Mouse (Mus musculus) lung, embryonic 16.5 days (tissue): ENCODE measurements around the gene Sap30bp. TPM values are rescaled to one million over a fixed set of nuclear protein-coding genes. Genes with fewer than 3 reads are reported as not detected.

Experiments
- ATAC-seq: fragments of 200-750 bp; cut with Nextera tagmentation; 2 replicates; pipeline ENCODE4 v1.8.0; 2017; ENCODE audit warnings: low read depth, mild to moderate bottlenecking, moderate library complexity
- H3K27ac ChIP-seq: fragments of 300-500 bp; sonication (generic); 2 replicates; pipeline ENCODE4 v1.5.1; 2014; ENCODE audit warnings: mild to moderate bottlenecking, control low read depth, low read length
- H3K27me3 ChIP-seq: fragments of 300-500 bp; sonication (generic); 2 replicates; pipeline ENCODE4 v1.6.1; 2014; ENCODE audit warnings: low read depth, low read length, mixed read lengths; ENCODE audit not compliant: control insufficient read depth, insufficient read depth
- H3K36me3 ChIP-seq: fragments of 300-500 bp; sonication (generic); 2 replicates; pipeline ENCODE4 v1.6.1; 2014; ENCODE audit warnings: low read length; ENCODE audit not compliant: control insufficient read depth, insufficient read depth
- H3K4me1 ChIP-seq: fragments of 300-500 bp; sonication (generic); replicated peaks from 2 replicates; pipeline ENCODE4 v1.6.1; 2014; ENCODE audit warnings: low read length, mixed read lengths; ENCODE audit not compliant: control insufficient read depth, insufficient read depth
- H3K4me2 ChIP-seq: fragments of 300-500 bp; sonication (generic); 2 replicates; pipeline ENCODE4 v1.6.1; 2014; ENCODE audit warnings: low read depth, low read length, control low read depth
- H3K4me3 ChIP-seq: fragments of 300-500 bp; sonication (generic); 2 replicates; pipeline ENCODE4 v1.5.1; 2014; ENCODE audit warnings: mild to moderate bottlenecking, low read length, control low read depth
- H3K9ac ChIP-seq: fragments of 300-500 bp; sonication (generic); 2 replicates; pipeline ENCODE4 v1.6.1; 2014; ENCODE audit warnings: low read length, control low read depth
- H3K9me3 ChIP-seq: fragments of 300-500 bp; sonication (generic); 2 replicates; pipeline ENCODE4 v1.6.1; 2016; ENCODE audit warnings: low read length; ENCODE audit not compliant: control insufficient read depth
- WGBS: fragments of 180-500 bp; shearing (Covaris S2); extraction: QIAGEN DNeasy Blood & Tissue Kit; methylation state at CpG from one replicate; pipeline ENCODE4 v1.1.7; 2014; 5-methylcytosine and 5-hydroxymethylcytosine counted together
- polyA plus RNA-seq: library from polyadenylated mRNA; unstranded; fragments of >200 nt; fragmentation: Nextera tagmentation; extraction: Ambion mirVana; gene quantifications from 2 replicates; pipeline ENCODE4 v1.2.1, GENCODE M21; 2015

The Sap30bp gene
- polyA plus RNA-seq, 1 experiment from 2014 or later, result 36.8 TPM

- no peak for ATAC-seq
- Histone ChIP-seq H3K4me2 (no peak overlapping the region), H3K4me3 (no peak overlapping the region), H3K4me1 (no peaks in the 10 kb centered on the region), H3K9ac (no peak overlapping the region), H3K27ac (no peak overlapping the region), H3K9me3 (no peaks in the 10 kb centered on the region), H3K36me3 (peaks cover 38% of the 10 kb centered on the region), H3K27me3 (no peaks in the 10 kb centered on the region)
- WGBS, result 92% methylated on average over 9 of the region's 9 CpGs
Measured at GRCm38 (mm10) chr11:115962651-115963412, 29.8 kb downstream of the Sap30bp start.

GRCm38 (mm10) chr11:115964977-115965604 is 32.0 kb downstream of the Sap30bp start:
- Histone ChIP-seq H3K36me3 (peaks cover 32% of the 10 kb centered on the region), H3K27ac (0 out of 2 replicates have a peak overlapping the region, but pooled peaks have one; percentile 15)
- WGBS, result 62% methylated on average over 10 of the region's 10 CpGs

GRCm38 (mm10) chr11:115968731-115969405 is 35.8 kb downstream of the Sap30bp start:
- 59% methylated on average over 5 of the region's 5 CpGs for WGBS

More at GRCm38 (mm10) chr11:115964977-115965604, 32.0 kb downstream of the Sap30bp start:
- Histone ChIP-seq H3K4me2 (no peak overlapping the region), H3K27me3 (no peaks in the 10 kb centered on the region), H3K9me3 (no peaks in the 10 kb centered on the region), H3K4me3 (no peak overlapping the region), H3K4me1 (peaks cover 5% of the 10 kb centered on the region; the same call in 1 of the 2 replicates), H3K9ac (no peak overlapping the region)
- peak; percentile 79 for ATAC-seq

GRCm38 (mm10) chr11:115970006-115970673 is 37.1 kb downstream of the Sap30bp start:
- peaks cover 15% of the 10 kb centered on the region for H3K36me3 ChIP-seq
- H3K9me3 ChIP-seq, result no peaks in the 10 kb centered on the region
- no peak overlapping the region for H3K4me2 ChIP-seq
- no peak overlapping the region for H3K9ac ChIP-seq
- ATAC-seq, result no peak
- H3K4me3 ChIP-seq, result no peak overlapping the region
- no peak overlapping the region for H3K27ac ChIP-seq
- H3K4me1 ChIP-seq, result peaks cover 20% of the 10 kb centered on the region
- WGBS, result 41% methylated on average over 15 of the region's 15 CpGs
- H3K27me3 ChIP-seq, result peaks cover 16% of the 10 kb centered on the region

More at GRCm38 (mm10) chr11:115968731-115969405, 35.8 kb downstream of the Sap30bp start:
- ATAC-seq, result no peak
- Histone ChIP-seq H3K27ac (no peak overlapping the region), H3K27me3 (peaks cover 3% of the 10 kb centered on the region), H3K36me3 (peaks cover 25% of the 10 kb centered on the region), H3K4me1 (peaks cover 9% of the 10 kb centered on the region), H3K9me3 (no peaks in the 10 kb centered on the region), H3K4me2 (no peak overlapping the region), H3K9ac (no peak overlapping the region), H3K4me3 (no peak overlapping the region)

- 67% methylated on average over 6 of the region's 6 CpGs for WGBS
- no peak overlapping the region for H3K4me2 ChIP-seq
- no peak overlapping the region for H3K27ac ChIP-seq
Measured at GRCm38 (mm10) chr11:115971016-115971415, 37.9 kb downstream of the Sap30bp start.

GRCm38 (mm10) chr11:115974309-115975082 is 41.4 kb downstream of the Sap30bp start, which contains the start of gene Itgb4:
Itgb4 (plus strand) TSS chr11:115974709.
- Histone ChIP-seq H3K27me3 (peaks cover 46% of the 10 kb centered on the region), H3K36me3 (no peaks in the 10 kb centered on the region), H3K4me3 (peak within 1 kb of the TSS; percentile 51), H3K9me3 (no peaks in the 10 kb centered on the region), H3K9ac (peak within 1 kb of the TSS; percentile 58), H3K4me1 (peaks cover 17% of the 10 kb centered on the region), H3K4me2 (peak within 1 kb of the TSS; percentile 70), H3K27ac (no peak within 1 kb of the TSS)
- peak; percentile 83 for ATAC-seq
- 7% methylated on average over 48 of the region's 58 CpGs for WGBS

More at GRCm38 (mm10) chr11:115971016-115971415, 37.9 kb downstream of the Sap30bp start:
- no peak for ATAC-seq
- H3K4me1 ChIP-seq, result peaks cover 20% of the 10 kb centered on the region
- no peak overlapping the region for H3K4me3 ChIP-seq
- H3K9ac ChIP-seq, result no peak overlapping the region
- peaks cover 9% of the 10 kb centered on the region for H3K36me3 ChIP-seq
- no peaks in the 10 kb centered on the region for H3K9me3 ChIP-seq
- H3K27me3 ChIP-seq, result peaks cover 21% of the 10 kb centered on the region

- H3K4me2 ChIP-seq, result peak overlapping the region; percentile 70
- H3K4me3 ChIP-seq, result peak overlapping the region; percentile 51
- no peak overlapping the region for H3K27ac ChIP-seq
- H3K9ac ChIP-seq, result peak overlapping the region; percentile 58
- no peaks in the 10 kb centered on the region for H3K36me3 ChIP-seq
- peaks cover 46% of the 10 kb centered on the region for H3K27me3 ChIP-seq
- WGBS, result 3% methylated on average over 17 of the region's 18 CpGs
- no peaks in the 10 kb centered on the region for H3K9me3 ChIP-seq
- peaks cover 16% of the 10 kb centered on the region for H3K4me1 ChIP-seq
- ATAC-seq, result no peak
Measured at GRCm38 (mm10) chr11:115975083-115975420, 42.0 kb downstream of the Sap30bp start.

- no peak overlapping the region for H3K27ac ChIP-seq
- peak overlapping the region; percentile 51 for H3K4me3 ChIP-seq
- H3K27me3 ChIP-seq, result peaks cover 46% of the 10 kb centered on the region
- H3K9me3 ChIP-seq, result no peaks in the 10 kb centered on the region
- peak overlapping the region; percentile 70 for H3K4me2 ChIP-seq
- WGBS, result 31% methylated on average over 12 of the region's 12 CpGs
- H3K36me3 ChIP-seq, result no peaks in the 10 kb centered on the region
- no peak for ATAC-seq
- peak overlapping the region; percentile 58 for H3K9ac ChIP-seq
- H3K4me1 ChIP-seq, result peaks cover 11% of the 10 kb centered on the region
Measured at GRCm38 (mm10) chr11:115975544-115975943, 42.5 kb downstream of the Sap30bp start.
